Mouse (Mus musculus) kidney, embryonic 15.5 days (tissue): ENCODE data around the gene Rap2c. TPM values are rescaled to one million over a fixed set of nuclear protein-coding genes. Genes with fewer than 3 reads are reported as not detected.

Experiments used
- ATAC-seq: fragments of 200-750 bp; cut with Nextera tagmentation; replicated peaks from 2 replicates; pipeline ENCODE4 v1.8.0; 2017; ENCODE audit warnings: moderate TSS enrichment; ENCODE audit not compliant: low FRiP score
- H3K27ac ChIP-seq: fragments of 300-500 bp; sonication (generic); 2 replicates; pipeline ENCODE4 v1.5.1; 2015; ENCODE audit warnings: mild to moderate bottlenecking, inconsistent platforms
- H3K27me3 ChIP-seq: fragments of 300-500 bp; sonication (generic); 2 replicates; pipeline ENCODE4 v1.6.1; 2015; ENCODE audit warnings: inconsistent platforms
- H3K36me3 ChIP-seq: fragments of 300-500 bp; sonication (generic); 2 replicates; pipeline ENCODE4 v1.6.1; 2015; ENCODE audit warnings: inconsistent platforms
- H3K4me1 ChIP-seq: fragments of 300-500 bp; sonication (generic); 2 replicates; pipeline ENCODE4 v1.6.1; 2015; ENCODE audit warnings: inconsistent platforms
- H3K4me2 ChIP-seq: fragments of 300-500 bp; sonication (generic); 2 replicates; pipeline ENCODE4 v1.6.1; 2015; ENCODE audit warnings: moderate library complexity, mild to moderate bottlenecking, inconsistent platforms
- H3K4me3 ChIP-seq: fragments of 300-500 bp; sonication (generic); replicated peaks from 2 replicates; pipeline ENCODE4 v1.5.1; 2015; ENCODE audit warnings: mild to moderate bottlenecking, inconsistent platforms
- H3K9ac ChIP-seq: fragments of 300-500 bp; sonication (generic); 2 replicates; pipeline ENCODE4 v1.6.1; 2015; ENCODE audit warnings: mild to moderate bottlenecking, inconsistent platforms
- H3K9me3 ChIP-seq: fragments of 300-500 bp; sonication (generic); replicated peaks from 2 replicates; pipeline ENCODE4 v1.6.1; 2016; ENCODE audit warnings: inconsistent platforms
- WGBS: fragments of 180-500 bp; shearing (Covaris S2); methylation state at CpG from one replicate; pipeline ENCODE4 v1.1.7; 2015; ENCODE audit warnings: mixed read lengths; 5-methylcytosine and 5-hydroxymethylcytosine counted together
- polyA plus RNA-seq: library from polyadenylated mRNA; unstranded; fragments of >200 nt; fragmentation: Nextera tagmentation; extraction: Ambion mirVana; gene quantifications from 2 replicates; pipeline ENCODE4 v1.2.1, GENCODE M21; 2015

The Rap2c gene
- 14.9 and 16.1 TPM in 2 replicates for polyA plus RNA-seq

DNA sequence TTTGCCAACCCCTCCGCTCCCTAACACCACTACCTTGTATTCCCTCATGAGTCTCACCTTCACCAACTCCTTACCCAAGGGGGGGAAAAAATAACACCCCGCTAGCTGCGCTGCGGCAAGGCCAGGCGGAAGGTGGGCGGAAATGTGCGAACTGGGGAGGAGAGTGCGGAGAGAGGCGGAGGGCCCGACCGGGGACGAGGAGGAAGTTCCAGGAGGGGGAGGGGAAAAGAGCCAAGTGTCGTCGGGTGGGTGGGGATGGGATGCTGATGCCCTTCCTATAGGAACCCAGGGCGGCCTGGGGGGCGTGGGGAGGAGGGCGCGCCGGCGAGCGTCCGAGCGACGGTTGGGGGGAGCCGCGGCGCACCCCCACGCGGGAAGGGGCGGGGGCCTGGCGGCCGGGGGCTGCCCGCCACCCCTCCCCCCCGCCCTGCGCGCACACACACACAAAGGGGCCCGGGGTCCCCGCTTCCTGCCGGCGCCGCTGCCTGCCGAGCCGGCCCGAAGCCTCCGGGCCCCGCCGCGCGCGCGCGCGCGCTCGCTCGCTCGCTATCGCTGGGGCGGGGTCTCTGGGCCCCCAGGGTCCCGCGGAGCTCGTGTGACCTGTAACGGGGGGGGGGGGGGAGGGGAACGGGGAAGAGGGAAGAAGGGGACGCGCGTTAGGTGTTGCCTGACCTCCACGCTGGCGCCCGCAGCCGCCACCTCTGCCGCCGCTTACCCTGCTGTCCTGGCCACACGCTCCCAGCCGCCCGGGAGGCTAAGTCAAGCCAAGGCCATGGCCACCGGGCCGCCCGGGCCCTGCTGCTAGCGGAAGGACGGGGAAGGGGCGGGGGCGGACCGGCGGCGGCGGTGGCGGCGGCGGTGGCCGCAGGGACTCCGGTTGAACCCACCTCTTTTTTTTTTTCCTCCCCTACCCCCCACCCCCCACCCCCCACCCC is at the start of gene Rap2c:
Rap2c (minus strand) TSS at position 168 of the 935 bp plus-strand sequence.
- 0 out of 2 replicates have a peak, but pooled peaks cover 3% of the 10 kb centered on the region for H3K36me3 ChIP-seq
- WGBS = 32% methylated on average over 22 of the region's 92 CpGs
- peak within 1 kb of the TSS; percentile 65 for H3K9ac ChIP-seq

DNA sequence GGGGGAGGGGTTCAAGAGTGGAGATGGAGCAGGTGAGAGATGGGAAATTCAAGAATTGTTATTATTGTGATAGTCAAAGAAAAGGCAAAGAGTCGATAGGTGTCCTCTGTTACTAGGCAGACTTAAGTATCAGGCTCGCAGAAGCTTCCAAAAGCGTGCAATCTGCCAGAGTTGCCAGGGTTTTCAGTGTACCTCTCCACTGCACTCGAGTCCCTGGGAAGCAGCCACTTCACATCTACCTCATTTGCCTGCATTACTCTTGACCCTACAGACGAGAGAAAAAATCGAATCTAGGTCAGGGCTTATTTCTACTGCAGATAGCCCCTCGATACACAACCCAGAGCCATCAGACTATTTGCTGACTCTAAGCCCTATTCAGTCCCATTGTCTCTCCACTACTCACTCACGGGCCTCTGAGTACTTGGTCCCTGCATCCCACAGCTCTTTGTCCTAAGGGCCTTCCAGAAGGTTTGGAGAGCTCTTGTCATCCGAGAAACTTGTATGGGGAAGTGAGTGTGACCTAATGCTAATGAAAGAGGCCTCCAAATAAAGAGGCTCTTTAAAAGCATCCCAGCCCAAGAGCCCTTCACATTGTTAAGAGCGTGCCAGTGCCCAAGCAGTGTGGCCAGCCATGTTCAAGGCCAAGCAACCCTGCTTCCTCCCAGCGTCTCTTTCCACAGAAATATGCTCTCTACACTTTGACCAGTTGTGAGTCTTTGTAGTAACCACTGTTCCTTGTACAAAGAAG is 48.9 kb upstream of the Rap2c start:
- 0 out of 2 replicates have a peak, but pooled peaks cover 3% of the 10 kb centered on the region for H3K27me3 ChIP-seq
- no peaks in the 10 kb centered on the region for H3K36me3 ChIP-seq
- 83% methylated on average over 11 of the region's 11 CpGs for WGBS
- no peak overlapping the region for H3K27ac ChIP-seq
- no peaks in the 10 kb centered on the region for H3K4me1 ChIP-seq
- H3K9me3 ChIP-seq = no peaks in the 10 kb centered on the region
- H3K4me2 ChIP-seq = no peak overlapping the region
- no peak overlapping the region for H3K4me3 ChIP-seq
- no peak for ATAC-seq
- no peak overlapping the region for H3K9ac ChIP-seq

More for the DNA sequence above, at the start of gene Rap2c:
- H3K4me1 ChIP-seq = peaks cover 5% of the 10 kb centered on the region; the same call in 1 of the 2 replicates
- peak within 1 kb of the TSS; percentile 59 for H3K4me2 ChIP-seq
- H3K27ac ChIP-seq = peak within 1 kb of the TSS; percentile 95
- peak; percentile 89 for ATAC-seq
- H3K9me3 ChIP-seq = no peaks in the 10 kb centered on the region
- no peaks in the 10 kb centered on the region for H3K27me3 ChIP-seq
- H3K4me3 ChIP-seq = peak within 1 kb of the TSS; percentile 59

DNA sequence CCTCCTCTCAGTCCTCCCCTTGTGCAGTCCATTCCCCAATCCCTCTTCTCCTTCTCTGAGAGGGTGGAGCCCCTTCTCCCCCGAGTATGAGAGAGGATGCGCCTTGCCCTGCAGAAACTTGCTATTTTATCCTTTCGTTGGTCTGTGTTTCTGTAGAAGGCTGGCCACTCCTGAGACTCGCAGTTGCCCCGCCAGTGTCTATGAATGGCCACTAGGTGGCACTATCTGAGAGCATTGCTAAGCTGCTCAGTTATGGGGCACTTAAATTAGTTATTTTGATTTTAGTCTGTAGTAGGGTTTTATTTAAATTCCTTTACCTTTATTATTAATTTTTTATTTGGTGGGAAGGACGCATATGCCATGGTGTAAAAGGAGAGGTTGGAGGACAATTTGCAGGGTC is 48.0 kb upstream of the Rap2c start:
- no peaks in the 10 kb centered on the region for H3K36me3 ChIP-seq
- no peaks in the 10 kb centered on the region for H3K9me3 ChIP-seq
- H3K4me3 ChIP-seq = no peak overlapping the region
- 0 out of 2 replicates have a peak, but pooled peaks cover 3% of the 10 kb centered on the region for H3K27me3 ChIP-seq
- H3K27ac ChIP-seq = no peak overlapping the region
- WGBS = 24% methylated on average over 6 of the region's 6 CpGs
- no peak overlapping the region for H3K4me2 ChIP-seq
- H3K9ac ChIP-seq = no peak overlapping the region
- no peak for ATAC-seq
- no peaks in the 10 kb centered on the region for H3K4me1 ChIP-seq

DNA sequence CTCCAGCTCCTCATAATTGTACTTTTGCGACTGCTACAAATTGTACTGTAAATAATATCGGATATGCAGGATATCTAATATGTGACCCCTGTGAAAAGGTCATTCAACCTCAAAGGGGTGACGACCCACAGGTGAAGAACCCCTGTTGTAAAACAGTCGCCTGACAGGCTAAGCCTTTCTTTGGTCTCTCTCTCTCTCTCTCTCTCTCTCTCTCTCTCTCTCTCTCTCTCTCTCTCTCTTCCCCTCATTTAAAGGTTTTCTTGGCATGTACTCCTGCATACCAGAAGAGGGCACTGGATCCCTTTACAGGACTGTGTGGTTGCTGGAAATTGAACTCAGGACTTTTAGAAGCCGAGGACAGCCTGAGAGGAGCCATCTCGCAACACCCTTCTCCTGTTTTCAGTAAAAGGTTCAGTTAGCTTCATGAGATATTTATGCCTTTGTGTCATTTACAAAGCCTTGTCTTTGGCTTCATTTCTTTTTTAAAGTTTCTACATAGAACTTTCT is 47.4 kb upstream of the Rap2c start:
- WGBS = 69% methylated on average over 6 of the region's 6 CpGs
- no peaks in the 10 kb centered on the region for H3K4me1 ChIP-seq
- H3K4me2 ChIP-seq = no peak overlapping the region
- H3K9me3 ChIP-seq = no peaks in the 10 kb centered on the region
- no peak overlapping the region for H3K4me3 ChIP-seq
- H3K36me3 ChIP-seq = no peaks in the 10 kb centered on the region
- 0 out of 2 replicates have a peak, but pooled peaks cover 3% of the 10 kb centered on the region for H3K27me3 ChIP-seq
- no peak overlapping the region for H3K9ac ChIP-seq
- no peak overlapping the region for H3K27ac ChIP-seq
- ATAC-seq = no peak

DNA sequence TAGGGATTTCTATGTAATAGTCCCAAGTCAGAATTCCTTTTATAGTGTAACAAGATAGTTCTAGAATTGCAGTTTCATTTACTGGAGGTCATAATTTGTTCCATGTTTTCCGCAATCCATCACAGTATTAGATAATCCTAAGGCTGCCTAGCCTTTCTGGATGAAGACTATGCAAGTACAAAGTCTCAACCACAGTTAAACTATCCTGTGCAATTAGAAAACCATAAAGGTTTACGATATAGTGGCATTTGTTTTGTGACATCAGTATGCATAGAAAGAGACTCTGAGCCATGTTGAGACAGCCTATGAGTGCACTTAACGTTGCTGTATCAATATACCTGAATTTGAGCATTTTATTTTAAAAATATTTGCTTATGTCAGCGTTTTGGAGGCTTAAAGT is 42.4 kb upstream of the Rap2c start:
- 58% methylated on average over 4 of the region's 4 CpGs for WGBS
- H3K4me1 ChIP-seq = no peaks in the 10 kb centered on the region
- no peak for ATAC-seq
- H3K4me2 ChIP-seq = no peak overlapping the region
- H3K27me3 ChIP-seq = peaks cover 20% of the 10 kb centered on the region; the same call in 1 of the 2 replicates
- H3K9ac ChIP-seq = no peak overlapping the region
- no peaks in the 10 kb centered on the region for H3K36me3 ChIP-seq
- H3K27ac ChIP-seq = no peak overlapping the region
- no peak overlapping the region for H3K4me3 ChIP-seq
- H3K9me3 ChIP-seq = no peaks in the 10 kb centered on the region

DNA sequence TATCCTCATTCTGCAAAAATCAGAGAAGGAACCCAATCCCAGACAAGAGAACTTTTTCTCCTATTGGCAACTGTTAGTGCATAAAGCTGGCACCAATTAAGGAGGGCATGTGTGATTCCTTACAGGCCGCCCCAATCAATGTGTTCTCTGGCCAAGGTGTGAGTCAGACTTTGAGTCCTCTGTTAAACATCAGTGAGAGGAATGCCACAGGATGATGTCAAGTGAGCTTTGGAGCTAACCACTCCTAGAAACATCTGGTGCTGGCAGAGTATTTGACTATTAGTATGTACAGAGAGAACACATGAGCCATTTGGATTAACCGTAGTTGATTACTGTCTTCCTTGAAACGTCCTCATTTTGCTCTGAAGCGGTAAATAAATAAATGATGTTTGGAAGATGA is 40.9 kb upstream of the Rap2c start:
- ATAC-seq = no peak
- Histone ChIP-seq H3K27ac (no peak overlapping the region), H3K9ac (no peak overlapping the region), H3K4me1 (no peaks in the 10 kb centered on the region), H3K36me3 (no peaks in the 10 kb centered on the region), H3K9me3 (no peaks in the 10 kb centered on the region), H3K4me2 (no peak overlapping the region), H3K27me3 (peaks cover 26% of the 10 kb centered on the region), H3K4me3 (no peak overlapping the region)
- WGBS = 83% methylated on average over 4 of the region's 4 CpGs

DNA sequence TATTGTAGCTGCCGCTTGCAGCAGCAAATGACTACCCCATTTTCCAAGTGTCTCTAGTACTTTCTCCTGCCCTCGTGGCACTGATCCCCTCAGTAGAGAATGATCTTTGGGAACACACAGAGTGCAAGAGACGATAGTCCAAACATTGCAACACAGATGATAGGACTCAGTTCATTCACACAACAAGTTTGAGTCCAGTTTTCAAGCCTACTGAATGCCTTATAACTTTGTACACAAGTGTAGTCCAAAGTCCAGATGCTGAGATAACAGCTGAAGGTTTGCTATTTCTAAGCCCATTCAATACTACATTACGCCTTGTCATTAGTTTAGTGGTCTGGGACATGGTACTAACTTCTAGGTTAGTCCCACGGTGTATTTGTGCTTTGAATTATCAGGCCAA is 40.5 kb upstream of the Rap2c start:
- Histone ChIP-seq H3K9ac (no peak overlapping the region), H3K4me2 (no peak overlapping the region), H3K9me3 (no peaks in the 10 kb centered on the region), H3K4me1 (no peaks in the 10 kb centered on the region), H3K27ac (no peak overlapping the region), H3K4me3 (no peak overlapping the region), H3K27me3 (peaks cover 25% of the 10 kb centered on the region), H3K36me3 (no peaks in the 10 kb centered on the region)
- ATAC-seq = no peak
- 86% methylated on average over 5 of the region's 5 CpGs for WGBS

DNA sequence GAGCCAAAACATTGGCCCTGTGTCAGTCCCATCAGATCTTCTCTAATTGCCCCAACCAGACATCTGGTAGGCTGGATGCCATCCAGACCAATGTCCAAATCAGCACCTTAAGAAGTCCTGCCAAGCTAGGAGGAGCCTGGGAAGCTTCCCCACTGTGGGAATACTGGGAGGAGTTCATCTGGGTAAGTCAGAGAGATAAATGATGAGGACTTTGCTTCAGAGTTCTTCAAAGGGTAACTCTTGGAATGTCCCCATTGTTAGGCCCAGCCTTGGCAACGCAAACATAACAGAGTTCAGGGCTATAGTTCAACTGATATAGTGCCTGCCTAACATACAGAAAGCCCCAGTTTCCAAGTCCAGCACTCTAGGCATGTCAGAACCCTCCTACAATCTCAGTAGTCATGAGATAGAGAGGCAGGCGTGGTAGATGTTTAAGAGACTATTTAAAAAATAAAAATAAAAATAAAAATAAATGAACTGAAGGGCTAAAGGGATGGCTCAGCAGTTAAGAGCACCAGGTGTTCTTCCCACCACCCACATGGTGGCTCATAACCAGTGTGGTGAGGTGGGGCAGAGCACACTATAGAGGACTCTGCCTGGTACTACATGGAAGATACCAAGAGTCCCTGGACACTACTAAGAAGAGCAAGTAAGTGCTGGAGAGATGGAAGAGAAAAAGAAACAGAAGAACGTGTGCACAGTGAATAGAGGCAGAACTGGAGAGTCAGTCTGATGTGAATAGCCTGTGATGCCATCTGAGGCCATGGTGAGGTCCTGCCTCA is 34.1 kb upstream of the Rap2c start:
- no peak overlapping the region for H3K4me3 ChIP-seq
- no peaks in the 10 kb centered on the region for H3K9me3 ChIP-seq
- H3K4me2 ChIP-seq = no peak overlapping the region
- WGBS = 80% methylated on average over 3 of the region's 3 CpGs
- no peaks in the 10 kb centered on the region for H3K36me3 ChIP-seq
- H3K27ac ChIP-seq = no peak overlapping the region
- no peak for ATAC-seq
- no peaks in the 10 kb centered on the region for H3K4me1 ChIP-seq
- H3K27me3 ChIP-seq = peaks cover 15% of the 10 kb centered on the region
- no peak overlapping the region for H3K9ac ChIP-seq

DNA sequence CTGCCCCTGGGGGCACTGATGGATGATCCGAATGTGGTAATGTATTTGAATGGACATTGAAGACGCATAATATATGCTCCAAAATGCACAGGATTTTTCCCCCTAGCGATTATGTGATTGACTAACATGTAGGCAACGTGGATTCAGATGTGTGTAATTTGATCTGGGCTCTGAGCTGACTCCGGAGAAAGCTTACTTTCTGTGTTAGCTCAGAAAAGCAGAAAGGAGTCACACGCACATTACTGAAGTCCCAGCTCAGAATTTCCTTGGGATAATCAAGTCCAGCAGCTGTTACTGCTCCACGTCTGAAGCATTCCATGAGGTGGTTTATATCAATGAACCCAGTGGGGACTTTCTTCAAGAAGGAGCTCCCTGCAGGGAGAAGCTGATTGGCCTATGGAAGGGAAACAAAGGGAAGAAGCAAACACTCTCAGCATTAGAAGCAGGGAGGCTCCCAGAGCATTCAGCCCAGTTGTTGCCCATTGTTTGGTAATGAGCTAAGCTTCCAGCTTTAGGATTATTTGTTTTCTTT is 17.9 kb upstream of the Rap2c start:
- H3K4me2 ChIP-seq = no peak overlapping the region
- H3K9me3 ChIP-seq = no peaks in the 10 kb centered on the region
- H3K4me3 ChIP-seq = no peak overlapping the region
- no peak for ATAC-seq
- 0 out of 2 replicates have a peak overlapping the region, but pooled peaks have one; percentile 22 for H3K27ac ChIP-seq
- whole genome bisulfite sequencing = 23% methylated on average over 7 of the region's 7 CpGs
- no peaks in the 10 kb centered on the region for H3K4me1 ChIP-seq
- H3K9ac ChIP-seq = no peak overlapping the region
- H3K36me3 ChIP-seq = no peaks in the 10 kb centered on the region
- peaks cover 9% of the 10 kb centered on the region; the same call in 1 of the 2 replicates for H3K27me3 ChIP-seq

DNA sequence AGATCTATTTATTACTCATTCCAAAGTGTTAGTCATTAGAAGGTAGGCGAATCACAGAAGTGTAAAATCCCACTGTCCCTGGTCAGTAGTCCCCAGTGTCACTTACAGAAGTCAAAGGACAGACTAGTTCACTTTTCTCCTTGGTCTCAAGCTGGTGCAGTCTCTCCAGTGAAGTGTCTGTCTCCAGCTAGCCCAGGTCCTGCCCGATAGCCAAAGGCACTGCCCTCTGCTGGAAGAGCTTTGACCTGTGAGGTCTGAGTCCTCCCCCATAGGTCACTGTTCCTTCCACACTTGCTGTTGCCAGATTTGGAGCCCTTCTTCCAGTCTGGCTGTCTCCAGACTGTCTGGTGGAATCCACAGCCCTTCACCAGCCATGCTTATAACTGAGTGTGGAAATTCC is 2.1 kb upstream of the Rap2c start:
- Histone ChIP-seq H3K9me3 (no peaks in the 10 kb centered on the region), H3K36me3 (no peaks in the 10 kb centered on the region), H3K27me3 (no peaks in the 10 kb centered on the region), H3K4me2 (no peak overlapping the region), H3K9ac (no peak overlapping the region), H3K4me1 (peaks cover 5% of the 10 kb centered on the region; the same call in 1 of the 2 replicates), H3K4me3 (no peak overlapping the region), H3K27ac (no peak overlapping the region)
- no peak for ATAC-seq
- WGBS = 30% methylated on average over 2 of the region's 2 CpGs

DNA sequence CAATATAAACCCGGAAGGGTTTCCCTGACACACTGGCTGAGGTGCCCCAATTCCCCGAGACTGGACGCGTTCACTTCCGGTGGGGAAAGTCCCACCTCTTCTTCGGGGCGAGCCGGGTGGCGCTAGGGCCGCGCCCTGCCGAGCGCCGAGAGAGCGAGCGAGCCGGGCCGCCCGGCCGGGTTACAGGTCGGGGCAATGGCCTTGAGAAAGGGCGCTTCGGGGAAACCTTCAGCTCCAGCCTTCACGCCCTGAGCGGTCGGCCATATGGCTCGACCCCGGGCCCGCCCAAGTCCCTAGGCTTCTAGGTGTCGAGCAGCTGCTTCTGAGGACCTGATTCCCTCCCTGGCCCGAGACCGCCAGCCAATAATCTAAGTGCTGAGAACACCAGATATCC is 965 bp upstream of the Rap2c start:
- peaks cover 5% of the 10 kb centered on the region; the same call in 1 of the 2 replicates for H3K4me1 ChIP-seq
- 32% methylated on average over 28 of the region's 32 CpGs for WGBS
- no peaks in the 10 kb centered on the region for H3K27me3 ChIP-seq
- 0 out of 2 replicates have a peak, but pooled peaks cover 3% of the 10 kb centered on the region for H3K36me3 ChIP-seq
- no peaks in the 10 kb centered on the region for H3K9me3 ChIP-seq
- H3K4me2 ChIP-seq = peak overlapping the region; percentile 59
- H3K27ac ChIP-seq = peak overlapping the region; percentile 95
- peak; percentile 90 for ATAC-seq
- H3K9ac ChIP-seq = peak overlapping the region; percentile 65
- H3K4me3 ChIP-seq = peak overlapping the region; percentile 59
